Mouse (Mus musculus): ENCODE measurements around the gene Zfpm1. TPM values are rescaled to one million over a fixed set of nuclear protein-coding genes. Genes with fewer than 3 reads are reported as not detected.
A peak's percentile ranks its signal among the peaks of the same experiment; 100 is the strongest.

The Zfpm1 gene
- polyA plus RNA-seq, 1 experiment from 2014 or later, result 6.1 TPM

- 59% methylated on average over 8 of the region's 8 CpGs for WGBS
- Histone ChIP-seq H3K4me1 (ENCODE audit: control insufficient read depth in 2 of 2, insufficient read depth in 2 of 2, low read length in 2 of 2) (peaks cover 55 to 86% of the 10 kb centered on the region in 2 experiments), H3K27ac (replicated peaks in 1 of 2; ENCODE audit: control insufficient read depth in 1 of 2, insufficient read depth in 1 of 2, low read depth in 2 of 2, low read length in 2 of 2) (0 out of 4 replicates have a peak overlapping the region, but pooled peaks of 1 of the 2 experiments have one; percentile 9)
Measured at GRCm38 (mm10) chr8:122317918-122318475, 36.1 kb downstream of the Zfpm1 start.

GRCm38 (mm10) chr8:122319045-122319707 lies 37.2 kb downstream of the Zfpm1 start:
- ATAC-seq (ENCODE audit: insufficient number of reproducible peaks, insufficient read depth, low FRiP score, low read depth), result no peak
- no peak overlapping the region for H3K9ac ChIP-seq (ENCODE audit: low read length)
- H3K4me3 ChIP-seq (ENCODE audit: control insufficient read depth in 1 of 2, insufficient read depth in 1 of 2, low read depth in 1 of 2, low read length in 2 of 2), result no peak overlapping the region
- peaks cover 55% of the 10 kb centered on the region for H3K36me3 ChIP-seq (ENCODE audit: control insufficient read depth, insufficient read depth, low read length)
- no peak overlapping the region for H3K4me2 ChIP-seq (ENCODE audit: low read length)
- no peaks in the 10 kb centered on the region for H3K9me3 ChIP-seq (ENCODE audit: control insufficient read depth, low read length)
- WGBS, result 61% methylated on average over 11 of the region's 11 CpGs
- H3K27ac ChIP-seq (replicated peaks in 1 of 2; ENCODE audit: control insufficient read depth in 1 of 2, insufficient read depth in 1 of 2, low read depth in 2 of 2, low read length in 2 of 2), result 0 out of 4 replicates have a peak overlapping the region, but pooled peaks of 1 of the 2 experiments have one; percentile 3
- H3K4me1 ChIP-seq (ENCODE audit: control insufficient read depth in 2 of 2, insufficient read depth in 2 of 2, low read length in 2 of 2), result peaks cover 53 to 86% of the 10 kb centered on the region in 2 experiments
- H3K27me3 ChIP-seq (ENCODE audit: control insufficient read depth, insufficient read depth, low read length), result no peaks in the 10 kb centered on the region

More at GRCm38 (mm10) chr8:122317918-122318475, 36.1 kb downstream of the Zfpm1 start:
- H3K4me2 ChIP-seq (ENCODE audit: low read length), result no peak overlapping the region
- no peak overlapping the region for H3K4me3 ChIP-seq (ENCODE audit: control insufficient read depth in 1 of 2, insufficient read depth in 1 of 2, low read depth in 1 of 2, low read length in 2 of 2)
- no peaks in the 10 kb centered on the region for H3K9me3 ChIP-seq (ENCODE audit: control insufficient read depth, low read length)
- H3K27me3 ChIP-seq (ENCODE audit: control insufficient read depth, insufficient read depth, low read length), result no peaks in the 10 kb centered on the region
- no peak for ATAC-seq (ENCODE audit: insufficient number of reproducible peaks, insufficient read depth, low FRiP score, low read depth)
- no peak overlapping the region for H3K9ac ChIP-seq (ENCODE audit: low read length)
- peaks cover 52% of the 10 kb centered on the region for H3K36me3 ChIP-seq (ENCODE audit: control insufficient read depth, insufficient read depth, low read length)

- Histone ChIP-seq H3K27me3 (ENCODE audit: control insufficient read depth, insufficient read depth, low read length) (no peaks in the 10 kb centered on the region), H3K4me3 (ENCODE audit: control insufficient read depth in 1 of 2, insufficient read depth in 1 of 2, low read depth in 1 of 2, low read length in 2 of 2) (no peak overlapping the region), H3K9ac (ENCODE audit: low read length) (no peak overlapping the region), H3K4me1 (ENCODE audit: control insufficient read depth in 2 of 2, insufficient read depth in 2 of 2, low read length in 2 of 2) (peaks cover 53 to 86% of the 10 kb centered on the region in 2 experiments), H3K9me3 (ENCODE audit: control insufficient read depth, low read length) (no peaks in the 10 kb centered on the region), H3K36me3 (ENCODE audit: control insufficient read depth, insufficient read depth, low read length) (peaks cover 55% of the 10 kb centered on the region), H3K4me2 (ENCODE audit: low read length) (no peak overlapping the region), H3K27ac (replicated peaks in 1 of 2; ENCODE audit: control insufficient read depth in 1 of 2, insufficient read depth in 1 of 2, low read depth in 2 of 2, low read length in 2 of 2) (no peak overlapping the region)
- WGBS, result 74% methylated on average over 7 of the region's 7 CpGs
- no peak for ATAC-seq (ENCODE audit: insufficient number of reproducible peaks, insufficient read depth, low FRiP score, low read depth)
Measured at GRCm38 (mm10) chr8:122319708-122320075, 37.8 kb downstream of the Zfpm1 start.

GRCm38 (mm10) chr8:122320541-122320940 lies 38.6 kb downstream of the Zfpm1 start:
- no peaks in the 10 kb centered on the region for H3K9me3 ChIP-seq (ENCODE audit: control insufficient read depth, low read length)
- no peak for ATAC-seq (ENCODE audit: insufficient number of reproducible peaks, insufficient read depth, low FRiP score, low read depth)
- no peak overlapping the region for H3K4me3 ChIP-seq (ENCODE audit: control insufficient read depth in 1 of 2, insufficient read depth in 1 of 2, low read depth in 1 of 2, low read length in 2 of 2)
- peaks cover 55 to 86% of the 10 kb centered on the region in 2 experiments for H3K4me1 ChIP-seq (ENCODE audit: control insufficient read depth in 2 of 2, insufficient read depth in 2 of 2, low read length in 2 of 2)
- WGBS, result 55% methylated on average over 3 of the region's 3 CpGs
- H3K4me2 ChIP-seq (ENCODE audit: low read length), result no peak overlapping the region
- peaks cover 49% of the 10 kb centered on the region for H3K36me3 ChIP-seq (ENCODE audit: control insufficient read depth, insufficient read depth, low read length)
- no peaks in the 10 kb centered on the region for H3K27me3 ChIP-seq (ENCODE audit: control insufficient read depth, insufficient read depth, low read length)
- H3K9ac ChIP-seq (ENCODE audit: low read length), result peak overlapping the region; percentile 25; the same call in 1 of the 2 replicates
- peak overlapping the region in 1 of 2 experiments; percentile 78; a peak in 2 of 4 replicates for H3K27ac ChIP-seq (replicated peaks in 1 of 2; ENCODE audit: control insufficient read depth in 1 of 2, insufficient read depth in 1 of 2, low read depth in 2 of 2, low read length in 2 of 2)

- Histone ChIP-seq H3K36me3 (ENCODE audit: control insufficient read depth, insufficient read depth, low read length) (peaks cover 41% of the 10 kb centered on the region), H3K27me3 (ENCODE audit: control insufficient read depth, insufficient read depth, low read length) (no peaks in the 10 kb centered on the region), H3K4me3 (ENCODE audit: control insufficient read depth in 1 of 2, insufficient read depth in 1 of 2, low read depth in 1 of 2, low read length in 2 of 2) (no peak overlapping the region), H3K9me3 (ENCODE audit: control insufficient read depth, low read length) (no peaks in the 10 kb centered on the region), H3K27ac (replicated peaks in 1 of 2; ENCODE audit: control insufficient read depth in 1 of 2, insufficient read depth in 1 of 2, low read depth in 2 of 2, low read length in 2 of 2) (peak overlapping the region; percentile 49 to 78), H3K4me1 (ENCODE audit: control insufficient read depth in 2 of 2, insufficient read depth in 2 of 2, low read length in 2 of 2) (peaks cover 62 to 85% of the 10 kb centered on the region in 2 experiments), H3K4me2 (ENCODE audit: low read length) (peak overlapping the region; percentile 17), H3K9ac (ENCODE audit: low read length) (peak overlapping the region; percentile 28; the same call in 1 of the 2 replicates)
- ATAC-seq (ENCODE audit: insufficient number of reproducible peaks, insufficient read depth, low FRiP score, low read depth), result peak; percentile 3; the same call in 1 of the 2 replicates
- WGBS, result 19% methylated on average over 10 of the region's 10 CpGs
Measured at GRCm38 (mm10) chr8:122321455-122321921, 39.5 kb downstream of the Zfpm1 start.

GRCm38 (mm10) chr8:122322126-122322525 lies 40.2 kb downstream of the Zfpm1 start:
- WGBS, result 72% methylated on average over 7 of the region's 7 CpGs
- Histone ChIP-seq H3K4me1 (ENCODE audit: control insufficient read depth in 2 of 2, insufficient read depth in 2 of 2, low read length in 2 of 2) (peaks cover 64 to 91% of the 10 kb centered on the region in 2 experiments), H3K9ac (ENCODE audit: low read length) (no peak overlapping the region; the same call in 1 of the 2 replicates), H3K4me3 (ENCODE audit: control insufficient read depth in 1 of 2, insufficient read depth in 1 of 2, low read depth in 1 of 2, low read length in 2 of 2) (no peak overlapping the region), H3K4me2 (ENCODE audit: low read length) (peak overlapping the region; percentile 17; the same call in 1 of the 2 replicates), H3K36me3 (ENCODE audit: control insufficient read depth, insufficient read depth, low read length) (peaks cover 36% of the 10 kb centered on the region), H3K27ac (replicated peaks in 1 of 2; ENCODE audit: control insufficient read depth in 1 of 2, insufficient read depth in 1 of 2, low read depth in 2 of 2, low read length in 2 of 2) (peak overlapping the region; percentile 4 to 78; a peak in 3 of 4 replicates), H3K27me3 (ENCODE audit: control insufficient read depth, insufficient read depth, low read length) (no peaks in the 10 kb centered on the region), H3K9me3 (ENCODE audit: control insufficient read depth, low read length) (no peaks in the 10 kb centered on the region)
- no peak for ATAC-seq (ENCODE audit: insufficient number of reproducible peaks, insufficient read depth, low FRiP score, low read depth)

GRCm38 (mm10) chr8:122322792-122323191 lies 40.9 kb downstream of the Zfpm1 start:
- Histone ChIP-seq H3K4me2 (ENCODE audit: low read length) (peak overlapping the region; percentile 16; the same call in 1 of the 2 replicates), H3K4me3 (ENCODE audit: control insufficient read depth in 1 of 2, insufficient read depth in 1 of 2, low read depth in 1 of 2, low read length in 2 of 2) (no peak overlapping the region), H3K27me3 (ENCODE audit: control insufficient read depth, insufficient read depth, low read length) (no peaks in the 10 kb centered on the region), H3K9ac (ENCODE audit: low read length) (peak overlapping the region; percentile 45), H3K9me3 (ENCODE audit: control insufficient read depth, low read length) (no peaks in the 10 kb centered on the region), H3K4me1 (ENCODE audit: control insufficient read depth in 2 of 2, insufficient read depth in 2 of 2, low read length in 2 of 2) (peaks cover 65 to 87% of the 10 kb centered on the region in 2 experiments), H3K27ac (replicated peaks in 1 of 2; ENCODE audit: control insufficient read depth in 1 of 2, insufficient read depth in 1 of 2, low read depth in 2 of 2, low read length in 2 of 2) (peak overlapping the region; percentile 3 to 78), H3K36me3 (ENCODE audit: control insufficient read depth, insufficient read depth, low read length) (peaks cover 34% of the 10 kb centered on the region; the same call in 1 of the 2 replicates)
- 11% methylated on average over 11 of the region's 11 CpGs for WGBS
- peak; percentile 14; the same call in 1 of the 2 replicates for ATAC-seq (ENCODE audit: insufficient number of reproducible peaks, insufficient read depth, low FRiP score, low read depth)
